Mouse (Mus musculus) ES-E14 (cell line): Measurements from ENCODE around the gene Peli1.

Experiments
- MAFK ChIP-seq: IDR thresholded peaks from 2 replicates; pipeline ENCODE4 v1.6.1; 2014; ENCODE audit warnings: mild to moderate bottlenecking, low read depth, low read length, inconsistent platforms; ENCODE audit not compliant: insufficient read depth
- ZC3H11A ChIP-seq: IDR thresholded peaks from 2 replicates; pipeline ENCODE4 v1.6.1; 2012; ENCODE audit warnings: low read depth, mild to moderate bottlenecking, inconsistent platforms, low read length, borderline replicate concordance
- ZNF384 ChIP-seq: IDR thresholded peaks from 2 replicates; pipeline ENCODE4 v1.6.1; 2012; ENCODE audit warnings: low read depth, low read length, inconsistent platforms

GRCm38 (mm10) chr11:21109279-21109678 lies 18.2 kb downstream of the Peli1 start:
- TF ChIP-seq MAFK (no peak), ZC3H11A (no peak), ZNF384 (no peak)
